Mouse (Mus musculus): ENCODE measurements around the gene Nmt1.

GRCm38 (mm10) chr11:103004852-103005251 is 23.1 kb upstream of the Nmt1 start:
- TF ChIP-seq CTCF (IDR thresholded peaks at IDR 0.05) (no peak), EP300 (IDR thresholded peaks at IDR 0.05) (no peak)
